Mouse (Mus musculus): ENCODE measurements around the gene Fkbp2.

GRCm38 (mm10) chr19:6955424-6955823 lies 24.9 kb downstream of the Fkbp2 start:
- TF ChIP-seq CTCF (IDR thresholded peaks at IDR 0.05; ENCODE audit: borderline replicate concordance, control insufficient read depth, extremely low read depth, insufficient read depth, low read length, poor library complexity) (no peak), POLR2A (IDR thresholded peaks at IDR 0.05; ENCODE audit: control insufficient read depth, extremely low read depth, insufficient read depth, low read length, poor library complexity) (no peak)
